Mouse (Mus musculus) granulocyte monocyte progenitor cell, adult 5-6 weeks (primary cell): Measurements from ENCODE around the gene Rab13. TPM values are rescaled to one million over a fixed set of nuclear protein-coding genes. Genes with fewer than 3 reads are reported as not detected.
A peak's percentile ranks its signal among the peaks of the same experiment; 100 is the strongest.

Experiments used
- ATAC-seq: replicated peaks from 2 replicates; pipeline ENCODE4 v1.8.0; 2016; ENCODE audit warnings: mild to moderate bottlenecking, moderate TSS enrichment, inconsistent platforms; ENCODE audit not compliant: poor library complexity, severe bottlenecking
- total RNA-seq, 2 experiments: library from RNA; stranded (forward) in 1 of 2; stranded (reverse) in 1 of 2; fragments of 200-712, 200-1000 nt in 1 of 2; fragments of >200 nt in 1 of 2; fragmentation: Nextera tagmentation in 1 of 2; gene quantifications; 2 replicates each; pipeline ENCODE4 v1.2.3; 2014 to 2017

The Rab13 gene
- total RNA-seq (2014; fragmentation: Nextera tagmentation): 1.1 and 1.3 TPM in 2 replicates
- 0.52 and 3.0 TPM in 2 replicates for total RNA-seq (2017)

DNA sequence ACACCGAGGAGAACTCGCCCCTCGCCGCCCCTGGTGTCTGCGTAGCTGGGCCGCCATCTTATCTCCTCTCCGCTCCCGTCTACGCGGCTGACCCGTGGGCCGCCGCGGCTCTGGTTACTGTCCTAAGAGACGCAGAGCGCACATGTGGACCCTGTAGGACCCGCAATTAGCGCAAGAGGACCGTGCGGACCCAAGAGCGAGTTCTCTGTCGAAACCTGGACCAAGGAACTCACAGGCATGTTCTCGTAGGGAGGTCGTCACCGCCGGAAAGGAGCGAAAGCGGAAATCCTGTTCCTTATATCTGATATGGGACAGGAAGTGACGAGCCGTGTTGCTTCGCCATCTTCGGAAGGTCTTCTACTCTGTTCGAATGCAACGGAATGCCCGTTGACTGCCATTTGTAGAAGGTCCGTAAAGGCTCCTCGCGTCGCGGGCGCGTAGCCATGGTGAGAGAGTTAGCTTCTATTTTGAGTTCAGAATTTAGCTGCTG is at the start of gene Rab13, which contains the start of gene Rps27:
Gene Rab13, plus strand, starts transcription at position 319 of the 490 bp plus-strand sequence.
Gene Rps27, minus strand, starts transcription at position 275 of the 490 bp plus-strand sequence.
- peak; percentile 91 for ATAC-seq

GRCm38 (mm10) chr3:90179566-90179965 is 33.9 kb upstream of the Rab13 start:
- no peak for ATAC-seq

DNA sequence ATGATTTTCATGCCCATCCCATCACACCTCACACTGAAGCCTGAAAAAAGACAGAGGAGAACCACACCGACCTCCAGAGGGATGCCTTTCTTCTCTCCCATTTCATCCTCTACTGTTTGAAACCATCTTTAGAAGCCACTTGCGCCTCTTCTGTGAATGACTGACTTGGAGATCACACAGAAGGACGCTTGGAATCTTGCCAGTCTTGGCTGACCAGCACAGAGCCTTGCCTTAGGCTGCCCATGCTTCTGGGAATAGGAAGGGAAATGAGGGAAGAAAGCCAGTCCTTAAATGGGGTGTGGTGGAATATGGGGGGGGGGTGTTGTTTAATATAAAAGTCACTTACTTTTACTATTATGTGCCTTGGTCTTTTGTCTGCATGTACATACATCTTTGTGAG is 29.9 kb upstream of the Rab13 start:
- ATAC-seq: no peak

- ATAC-seq: no peak
Observed at GRCm38 (mm10) chr3:90190859-90191510, 22.5 kb upstream of the Rab13 start.

- ATAC-seq: no peak
Observed at GRCm38 (mm10) chr3:90194759-90195158, 18.7 kb upstream of the Rab13 start.

DNA sequence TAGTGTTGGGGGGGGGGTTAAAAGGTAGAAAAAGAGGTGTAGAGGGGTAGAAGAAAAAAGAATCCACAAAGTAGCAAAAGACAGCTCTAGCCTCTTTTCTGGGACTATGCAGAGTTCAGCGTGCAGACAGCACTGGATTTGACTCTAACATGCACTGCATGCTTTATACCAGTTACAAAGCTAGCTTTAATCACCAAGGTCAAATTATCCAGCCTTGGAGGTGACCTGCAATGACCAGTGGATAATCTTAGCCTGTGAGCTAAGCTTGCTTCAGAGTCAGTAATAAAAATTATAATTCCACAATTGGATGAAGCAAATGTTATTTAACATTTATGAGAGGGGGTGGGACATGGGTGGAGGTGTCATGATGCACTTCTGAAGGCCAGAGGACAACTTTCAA is 17.9 kb upstream of the Rab13 start:
- no peak for ATAC-seq

GRCm38 (mm10) chr3:90197548-90197947 is 15.9 kb upstream of the Rab13 start:
- no peak for ATAC-seq

GRCm38 (mm10) chr3:90202884-90203283 is 10.6 kb upstream of the Rab13 start:
- ATAC-seq: no peak

DNA sequence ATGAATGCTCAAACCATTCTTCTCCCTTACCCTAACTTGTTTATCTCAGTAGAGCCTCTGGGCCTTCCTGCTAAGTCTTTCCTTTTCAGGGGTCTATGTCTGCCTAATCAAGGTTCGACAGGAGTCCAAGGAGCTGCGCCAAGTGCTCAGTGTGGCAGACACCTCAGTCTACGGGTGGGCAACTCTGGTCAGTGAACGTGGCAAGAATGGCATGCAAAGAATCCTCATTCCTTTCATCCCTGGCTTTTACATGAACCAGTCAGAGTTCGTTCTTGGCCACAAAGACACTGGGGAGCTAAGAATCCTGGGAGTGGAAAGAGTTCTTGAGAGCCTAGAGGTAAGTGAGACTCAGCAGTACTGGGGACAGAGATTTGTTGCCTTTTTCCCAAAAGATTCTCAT is 9.9 kb upstream of the Rab13 start:
- ATAC-seq: no peak

GRCm38 (mm10) chr3:90204582-90204981 is 8.9 kb upstream of the Rab13 start:
- no peak for ATAC-seq

DNA sequence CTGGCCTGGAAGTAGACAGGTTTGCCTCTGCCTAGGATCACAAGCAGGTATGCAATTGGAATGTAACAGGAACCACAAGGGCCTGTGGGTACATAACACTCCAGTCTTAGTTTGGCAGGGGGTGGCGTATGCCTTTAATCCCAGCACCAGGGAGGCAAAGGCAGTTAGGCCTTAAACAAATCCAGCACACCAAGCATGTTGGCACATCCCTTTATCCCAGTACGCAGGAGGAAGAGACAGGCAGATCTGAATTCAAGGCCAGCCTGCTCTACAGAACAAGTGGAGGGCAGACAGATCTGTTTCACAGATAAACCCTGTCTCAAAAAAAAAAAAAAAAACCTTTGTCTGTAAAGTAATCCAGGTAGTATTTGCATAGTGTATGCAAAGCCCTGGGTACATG is 4.8 kb upstream of the Rab13 start:
- ATAC-seq: no peak

DNA sequence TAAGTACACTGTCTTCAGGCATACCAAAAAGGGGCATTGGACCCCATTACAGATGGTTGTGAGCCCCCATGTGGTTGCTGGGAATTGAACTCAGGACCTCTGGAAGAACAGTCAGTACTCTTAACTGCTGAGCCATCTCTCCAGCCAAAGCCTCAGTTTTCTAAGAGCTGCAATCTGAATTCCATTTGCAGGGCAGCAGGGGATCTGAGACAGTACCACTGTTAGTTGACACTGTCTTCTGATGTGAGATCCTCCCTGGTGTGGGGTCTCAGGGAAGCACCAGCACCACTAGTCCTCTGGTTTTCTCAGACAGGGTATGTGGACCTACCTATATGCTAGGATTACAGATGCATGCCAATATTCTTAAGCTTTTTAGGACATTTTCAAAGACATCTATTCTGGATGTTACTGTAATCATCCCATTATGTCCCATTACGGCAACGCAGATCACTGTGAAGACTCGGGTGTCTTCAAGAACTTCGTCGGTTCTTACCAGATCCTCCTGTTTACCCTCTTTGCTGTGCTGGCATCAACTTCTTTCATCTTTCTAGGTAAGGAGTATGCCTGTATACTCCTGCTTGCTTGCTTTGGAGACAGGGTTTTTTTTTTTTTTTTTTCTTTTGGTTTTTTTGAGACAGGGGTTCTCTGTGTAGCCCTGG is 3.5 kb upstream of the Rab13 start:
- no peak for ATAC-seq

DNA sequence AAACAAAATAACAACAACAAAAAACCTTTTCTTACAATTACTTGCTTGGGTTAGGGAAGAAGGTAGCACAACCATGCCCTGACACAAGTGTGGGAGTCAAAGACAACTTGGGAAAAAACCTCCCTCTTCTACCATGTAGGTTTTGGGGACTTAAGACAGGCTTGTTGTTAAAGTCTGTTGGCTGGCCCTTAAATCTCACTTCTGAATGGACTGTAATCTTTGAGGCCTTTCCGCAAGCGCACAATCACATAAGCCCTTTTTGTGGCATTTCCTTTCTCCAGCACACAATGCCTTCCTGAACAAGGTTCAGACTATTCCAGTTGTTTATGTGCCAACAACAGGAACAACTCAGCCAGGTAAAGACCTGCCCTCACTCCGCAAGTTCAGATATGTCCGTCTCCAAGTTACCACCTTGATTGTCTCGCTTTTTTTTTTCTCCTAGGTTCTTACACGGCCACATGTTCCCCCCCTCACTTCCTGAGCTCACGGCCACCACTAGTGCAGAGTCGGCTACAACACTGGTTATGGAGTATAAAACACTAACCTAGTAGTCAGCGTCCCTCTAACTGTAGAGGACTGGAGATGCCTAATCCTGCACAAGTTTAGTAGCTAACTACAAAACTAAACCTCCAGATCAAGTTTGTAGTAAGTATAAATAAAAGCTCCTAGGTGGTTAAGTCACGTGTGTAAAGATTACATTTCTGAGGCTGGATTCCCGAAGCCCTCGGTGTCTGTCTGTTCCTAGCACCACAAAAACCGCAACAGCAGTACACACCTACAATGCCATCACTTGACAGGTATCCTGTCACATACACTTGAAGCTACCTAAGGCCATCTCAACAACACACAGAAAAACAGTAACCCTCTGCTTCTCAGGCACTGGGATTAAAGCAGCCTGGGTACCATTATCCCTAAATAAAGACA is 1.8 kb upstream of the Rab13 start:
- ATAC-seq: no peak

GRCm38 (mm10) chr3:90212723-90213122 is 772 bp upstream of the Rab13 start:
- ATAC-seq: no peak

- ATAC-seq: no peak
Observed at GRCm38 (mm10) chr3:90213956-90214684, 625 bp downstream of the Rab13 start.

GRCm38 (mm10) chr3:90215825-90216380 is 2.4 kb downstream of the Rab13 start:
- ATAC-seq: no peak

GRCm38 (mm10) chr3:90220088-90220487 is 6.6 kb downstream of the Rab13 start:
- ATAC-seq: peak; percentile 69

GRCm38 (mm10) chr3:90220531-90220951 is 7.0 kb downstream of the Rab13 start:
- ATAC-seq: peak; percentile 64

DNA sequence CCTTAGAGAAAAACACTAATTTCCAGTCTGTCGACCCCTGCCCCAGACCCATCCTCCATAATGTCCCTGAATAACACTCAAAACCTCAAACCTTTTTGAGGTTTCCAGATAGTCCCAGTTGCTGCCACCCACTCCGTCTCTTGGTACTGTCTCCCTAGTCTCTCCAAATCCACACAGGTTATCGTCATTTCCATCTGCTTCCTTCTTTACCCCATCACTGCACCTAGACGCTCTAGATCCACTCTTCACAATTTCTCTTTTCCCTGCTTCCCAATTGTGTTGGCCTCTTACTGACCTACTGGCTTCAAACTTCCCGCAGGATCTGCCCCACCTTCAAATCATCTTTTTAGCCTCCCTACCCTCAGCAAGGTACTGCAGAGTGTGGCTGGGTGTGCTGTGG is 7.6 kb downstream of the Rab13 start:
- no peak for ATAC-seq

GRCm38 (mm10) chr3:90222455-90222854 is 9.0 kb downstream of the Rab13 start:
- ATAC-seq: no peak
